Mouse (Mus musculus) liver, embryonic 14.5 days (tissue): ENCODE data around the gene Gm4631. TPM values are rescaled to one million over a fixed set of nuclear protein-coding genes. Genes with fewer than 3 reads are reported as not detected.
"Not testable (repeated sequence)": the region's sequence is repeated elsewhere in the genome, so short reads cannot be mapped to it uniquely, and the experiment has no call there.

Experiments
- ATAC-seq: fragments of 200-750 bp; cut with Nextera tagmentation; 2 replicates; pipeline ENCODE4 v1.8.0; 2017; ENCODE audit warnings: moderate number of reproducible peaks, mild to moderate bottlenecking, moderate library complexity; ENCODE audit not compliant: insufficient read depth
- DNase-seq, 3 experiments: peaks; one replicate each; pipeline ENCODE4 v3.0.0-alpha.2; 2012 to 2013; ENCODE audit warnings: low read depth in 3 of 3, low spot score in 3 of 3
- H3K27ac ChIP-seq: fragments of 300-500 bp; sonication (generic); 2 replicates; pipeline ENCODE4 v1.5.1; 2014; ENCODE audit warnings: moderate library complexity, mild to moderate bottlenecking, control low read depth, inconsistent platforms
- H3K27me3 ChIP-seq: fragments of 300-500 bp; sonication (generic); 2 replicates; pipeline ENCODE4 v1.6.1; 2014; ENCODE audit warnings: mild to moderate bottlenecking, low read length, moderate library complexity; ENCODE audit not compliant: control insufficient read depth, insufficient read depth
- H3K36me3 ChIP-seq: fragments of 300-500 bp; sonication (generic); replicated peaks from 2 replicates; pipeline ENCODE4 v1.6.1; 2014; ENCODE audit warnings: low read depth; ENCODE audit not compliant: control insufficient read depth, insufficient read depth
- H3K4me1 ChIP-seq, 2 experiments: fragments of 200-500 bp in 1 of 2; fragments of 300-500 bp in 1 of 2; sonication (generic) in 1 of 2; replicated peaks; 2 replicates each; pipeline ENCODE4 v1.6.1; 2012 to 2014; ENCODE audit warnings: antibody characterized with exemption in 1 of 2, inconsistent platforms in 1 of 2, low read length in 1 of 2; ENCODE audit not compliant: control insufficient read depth in 2 of 2, insufficient read depth in 2 of 2
- H3K4me2 ChIP-seq: fragments of 300-500 bp; sonication (generic); 2 replicates; pipeline ENCODE4 v1.6.1; 2014; ENCODE audit warnings: low read depth, mild to moderate bottlenecking, control low read depth, moderate library complexity
- H3K4me3 ChIP-seq, 2 experiments: fragments of 200-500 bp in 1 of 2; fragments of 300-500 bp in 1 of 2; sonication (generic) in 1 of 2; 2 replicates each; pipeline ENCODE4 v1.5.1; 2012 to 2014; ENCODE audit warnings: low read depth in 2 of 2, low read length in 2 of 2, mild to moderate bottlenecking in 2 of 2, control low read depth in 1 of 2, inconsistent platforms in 1 of 2, moderate library complexity in 1 of 2; ENCODE audit not compliant: insufficient read depth in 1 of 2
- H3K9ac ChIP-seq: fragments of 300-500 bp; sonication (generic); replicated peaks from 2 replicates; pipeline ENCODE4 v1.6.1; 2014; ENCODE audit warnings: mild to moderate bottlenecking, control low read depth, moderate library complexity
- H3K9me3 ChIP-seq: fragments of 300-500 bp; sonication (generic); 2 replicates; pipeline ENCODE4 v1.6.1; 2016; ENCODE audit warnings: low read length, mixed read lengths; ENCODE audit not compliant: control insufficient read depth
- WGBS: fragments of 180-500 bp; shearing (Covaris S2); extraction: QIAGEN DNeasy Blood & Tissue Kit; methylation state at CpG from one replicate; pipeline ENCODE4 v1.1.7; 2014; ENCODE audit not compliant: insufficient replicate concordance; 5-methylcytosine and 5-hydroxymethylcytosine counted together
- polyA plus RNA-seq, 2 experiments: library from polyadenylated mRNA; depleted of rRNA in 1 of 2; stranded (reverse) in 1 of 2; unstranded in 1 of 2; fragments of >200 nt; fragmentation: Nextera tagmentation in 1 of 2; extraction: Ambion mirVana in 1 of 2; gene quantifications; 2 replicates each; pipeline versions ENCODE4 v1.2.1 to v1.2.3; 2012 to 2014

Gene Gm4631
- polyA plus RNA-seq (2012; rRNA removed) (1.6 and 3.3 TPM in 2 replicates), polyA plus RNA-seq (2014; fragmentation: Nextera tagmentation; extraction: Ambion mirVana) (5.1 and 5.4 TPM in 2 replicates)

DNA sequence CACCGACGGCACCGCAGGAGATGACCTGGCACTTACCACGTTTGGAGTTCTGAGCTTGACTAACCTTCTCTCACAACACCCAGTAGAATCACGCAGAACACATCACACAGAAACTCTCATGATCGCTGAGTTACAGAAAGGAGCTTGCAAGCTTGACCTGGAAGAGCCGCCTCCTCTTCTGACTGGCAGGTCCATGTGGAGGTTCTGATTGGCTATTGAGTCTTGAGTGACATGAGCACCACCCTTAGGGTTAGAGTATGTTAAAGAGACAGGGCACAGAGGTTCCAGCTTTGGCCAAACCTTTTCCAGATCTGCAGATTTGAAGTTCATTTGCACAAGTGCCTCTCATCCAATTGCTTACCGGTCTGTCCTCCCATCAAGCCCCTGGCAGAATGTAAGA, at the start of gene Gm4631:
Gene Gm4631 (minus strand): TSS at position 101 of the 400 bp plus-strand sequence.
- WGBS: no CpG with 5 or more reads among the region's 8 CpGs
- ATAC-seq, H3K27me3 ChIP-seq, DNase-seq, H3K9ac ChIP-seq, H3K4me2 ChIP-seq, H3K27ac ChIP-seq, H3K9me3 ChIP-seq, H3K36me3 ChIP-seq, H3K4me1 ChIP-seq, H3K4me3 ChIP-seq: not testable (repeated sequence)

DNA sequence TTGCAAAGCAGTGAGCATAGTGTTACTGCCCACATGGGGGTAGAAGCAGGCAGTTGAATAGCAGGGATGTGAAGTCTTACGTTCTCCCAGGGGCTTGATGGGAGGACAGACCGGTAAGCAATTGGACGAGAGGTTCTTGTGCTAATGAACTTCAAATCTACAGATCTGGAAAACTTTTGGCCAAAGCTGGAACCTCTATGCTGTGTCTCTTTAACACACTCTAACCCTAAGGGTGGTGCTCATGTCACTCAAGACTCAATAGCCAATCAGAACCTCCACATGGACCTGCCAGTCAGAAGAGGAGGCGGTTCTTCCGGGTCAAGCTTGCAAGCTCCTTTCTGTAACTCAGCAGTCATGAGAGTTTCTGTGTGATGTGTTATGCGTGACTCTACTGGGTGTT, 34.1 kb upstream of the Gm4631 start, which contains the start of gene Zfp968:
Gene Zfp968 (plus strand): TSS at position 301 of the 400 bp plus-strand sequence.
- WGBS: no CpG with 5 or more reads among the region's 6 CpGs
- not testable (repeated sequence) for H3K27me3 ChIP-seq, H3K9me3 ChIP-seq, H3K9ac ChIP-seq, H3K36me3 ChIP-seq, ATAC-seq, H3K4me2 ChIP-seq, H3K4me3 ChIP-seq, DNase-seq, H3K27ac ChIP-seq, H3K4me1 ChIP-seq

DNA sequence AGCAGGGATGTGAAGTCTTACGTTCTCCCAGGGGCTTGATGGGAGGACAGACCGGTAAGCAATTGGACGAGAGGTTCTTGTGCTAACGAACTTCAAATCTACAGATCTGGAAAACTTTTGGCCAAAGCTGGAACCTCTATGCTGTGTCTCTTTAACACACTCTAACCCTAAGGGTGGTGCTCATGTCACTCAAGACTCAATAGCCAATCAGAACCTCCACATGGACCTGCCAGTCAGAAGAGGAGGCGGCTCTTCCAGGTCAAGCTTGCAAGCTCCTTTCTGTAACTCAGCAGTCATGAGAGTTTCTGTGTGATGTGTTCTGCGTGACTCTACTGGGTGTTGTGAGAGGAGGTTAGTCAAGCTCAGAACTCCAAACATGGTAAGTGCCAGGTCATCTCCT, 63.2 kb downstream of the Gm4631 start, which contains the start of gene Gm14440:
Gene Gm14440 (plus strand): TSS at position 301 of the 400 bp plus-strand sequence.
- H3K9me3 ChIP-seq, H3K9ac ChIP-seq, H3K4me2 ChIP-seq, H3K27ac ChIP-seq, H3K4me3 ChIP-seq, H3K27me3 ChIP-seq, ATAC-seq, H3K36me3 ChIP-seq, H3K4me1 ChIP-seq, DNase-seq: not testable (repeated sequence)
- no CpG with 5 or more reads among the region's 6 CpGs for WGBS

Other genes starting within 250 kb of the Gm4631 start
- gene Gm14399, start 196.2 kb downstream of the Gm4631 start, polyA plus RNA-seq (2012; rRNA removed): 0.27 and 1.2 TPM in 2 replicates
- gene Gm14399, start 196.2 kb downstream of the Gm4631 start, polyA plus RNA-seq (2014; fragmentation: Nextera tagmentation; extraction: Ambion mirVana): 1.0 and 1.1 TPM in 2 replicates
- 0.04 and 0.09 TPM in 2 replicates for gene Gm14443, start 162.3 kb downstream of the Gm4631 start, polyA plus RNA-seq (2012; rRNA removed)
- gene Gm14443, start 162.3 kb downstream of the Gm4631 start, polyA plus RNA-seq (2014; fragmentation: Nextera tagmentation; extraction: Ambion mirVana): 0.05 TPM in 1 of 2 replicates, not detected in the other
- 0.86 and 2.2 TPM in 2 replicates for gene Gm14391, start 131.3 kb downstream of the Gm4631 start, polyA plus RNA-seq (2012; rRNA removed)
- gene Gm14391, start 131.3 kb downstream of the Gm4631 start, polyA plus RNA-seq (2014; fragmentation: Nextera tagmentation; extraction: Ambion mirVana): 2.3 and 2.7 TPM in 2 replicates
- gene Gm14440, start 63.1 kb downstream of the Gm4631 start, polyA plus RNA-seq (2012; rRNA removed): not detected in 2 replicates
- not detected in 2 replicates for gene Gm14440, start 63.1 kb downstream of the Gm4631 start, polyA plus RNA-seq (2014; fragmentation: Nextera tagmentation; extraction: Ambion mirVana)
- 0.45 and 0.55 TPM in 2 replicates for gene Zfp968, start 34.2 kb upstream of the Gm4631 start, polyA plus RNA-seq (2012; rRNA removed)
- gene Zfp968, start 34.2 kb upstream of the Gm4631 start, polyA plus RNA-seq (2014; fragmentation: Nextera tagmentation; extraction: Ambion mirVana): 1.5 TPM in 2 replicates
- gene Gm4724, start 97.6 kb upstream of the Gm4631 start, polyA plus RNA-seq (2012; rRNA removed): 0.87 and 1.5 TPM in 2 replicates
- 2.1 and 3.1 TPM in 2 replicates for gene Gm4724, start 97.6 kb upstream of the Gm4631 start, polyA plus RNA-seq (2014; fragmentation: Nextera tagmentation; extraction: Ambion mirVana)
- 0.45 and 0.77 TPM in 2 replicates for gene Zfp965, start 131.8 kb upstream of the Gm4631 start, polyA plus RNA-seq (2012; rRNA removed)
- 1.9 and 2.3 TPM in 2 replicates for gene Zfp965, start 131.8 kb upstream of the Gm4631 start, polyA plus RNA-seq (2014; fragmentation: Nextera tagmentation; extraction: Ambion mirVana)